Mouse (Mus musculus): ENCODE data around the gene Parp16. TPM values are rescaled to one million over a fixed set of nuclear protein-coding genes. Genes with fewer than 3 reads are reported as not detected.

Gene Parp16
- total RNA-seq (2021): 1 to 10 TPM; 4.5 to 5.6 TPM
- long read RNA-seq, partial matches to known transcripts: 1 of 3 reads
- long read RNA-seq, other reads (novel, unspliced or antisense): 0 of 3 reads

DNA sequence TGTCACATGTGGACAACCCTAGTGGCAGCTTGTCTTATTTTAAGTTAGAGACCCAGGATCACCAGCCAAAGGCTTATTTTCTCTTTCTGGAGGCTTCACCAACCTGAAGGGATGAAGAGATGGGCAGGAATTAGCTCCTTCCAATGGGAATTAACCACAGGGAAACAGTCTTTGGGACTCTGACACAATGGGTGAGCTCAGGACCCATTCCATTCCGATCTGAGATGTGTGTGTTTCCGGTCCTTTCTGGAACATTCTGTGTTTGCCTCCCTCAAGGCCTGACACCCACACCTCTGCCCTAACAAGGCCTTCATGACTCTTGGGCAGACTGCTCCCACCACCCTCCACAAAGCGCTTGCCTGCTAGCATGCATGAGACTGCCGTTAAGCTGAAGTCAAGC, at the start of gene Parp16:
Parp16 (plus strand) TSS at position 301 of the 400 bp plus-strand sequence.
- DNase-seq (ENCODE audit: low spot score in 2 of 2): no peak

DNA sequence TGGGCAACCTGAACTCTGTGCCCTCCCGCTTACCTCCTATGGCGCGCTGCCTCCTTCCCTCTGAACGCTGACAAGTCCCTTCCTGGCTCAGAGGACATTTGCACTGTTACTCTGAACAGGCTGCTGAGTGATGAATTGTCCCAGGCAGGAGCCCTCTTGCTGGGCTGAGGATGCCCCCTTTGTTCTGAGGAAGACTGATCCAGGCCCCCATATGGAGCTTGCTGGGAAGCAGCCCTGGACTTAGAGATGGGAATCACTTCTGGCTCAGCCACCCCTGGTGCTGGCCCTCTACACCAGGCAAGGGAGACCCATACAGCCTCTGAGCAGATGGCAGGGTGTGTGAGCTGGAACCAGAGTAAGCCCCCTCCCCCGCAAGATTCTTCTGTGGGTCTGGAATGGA, 49.2 kb upstream of the Parp16 start:
- no peak for DNase-seq (ENCODE audit: low spot score in 2 of 2)

DNA sequence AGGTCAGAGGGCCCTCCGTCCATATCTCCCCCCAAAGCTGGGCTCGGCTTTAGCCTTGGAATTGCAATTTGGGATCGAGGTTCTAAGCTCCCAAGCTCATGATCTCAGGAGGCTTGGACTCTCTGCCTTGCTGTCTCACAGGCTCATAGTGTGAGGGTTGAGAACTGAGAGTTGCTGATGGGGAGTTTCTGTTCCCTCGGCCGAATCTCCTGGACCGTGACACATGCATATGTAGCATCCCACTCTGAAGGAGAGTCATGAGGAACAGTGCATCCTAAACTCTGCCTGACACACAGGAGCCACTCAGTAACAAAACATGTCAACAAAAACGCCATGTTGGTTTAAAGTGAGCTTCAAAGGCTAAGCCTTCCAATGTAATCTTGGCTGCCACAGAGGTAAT, 46.6 kb upstream of the Parp16 start:
- DNase-seq (ENCODE audit: low spot score in 2 of 2): no peak

DNA sequence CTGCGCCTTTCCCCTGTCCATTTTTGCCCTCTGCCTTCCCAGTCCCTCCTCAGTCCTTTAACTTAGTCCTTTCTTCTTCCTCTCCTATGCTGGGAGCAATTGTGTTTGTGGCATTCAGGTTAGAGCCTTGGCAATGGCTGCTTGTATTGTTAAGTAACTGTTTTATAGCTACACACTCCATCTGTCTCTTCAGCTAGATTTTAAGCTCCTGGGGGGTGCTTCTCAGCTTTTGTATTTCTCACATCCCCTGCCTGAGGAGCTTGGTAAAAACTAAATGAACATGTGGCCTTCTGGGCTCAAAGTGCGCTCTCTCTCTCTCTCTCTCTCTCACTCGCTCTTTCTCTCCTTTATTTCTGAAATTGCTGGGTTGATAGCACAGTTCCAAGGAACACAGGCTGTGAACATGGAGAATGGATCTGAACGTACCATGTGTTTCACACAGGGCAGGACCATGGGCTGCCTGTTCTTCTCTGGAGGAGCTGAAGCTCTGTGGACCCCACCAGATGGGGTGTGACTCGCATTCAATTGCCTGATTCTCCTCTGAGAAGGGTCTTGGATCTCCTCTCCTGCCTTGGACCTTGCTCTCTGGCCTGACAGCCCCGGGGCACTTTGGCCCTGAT, 42.3 kb upstream of the Parp16 start:
- DNase-seq (ENCODE audit: low spot score in 2 of 2): no peak

DNA sequence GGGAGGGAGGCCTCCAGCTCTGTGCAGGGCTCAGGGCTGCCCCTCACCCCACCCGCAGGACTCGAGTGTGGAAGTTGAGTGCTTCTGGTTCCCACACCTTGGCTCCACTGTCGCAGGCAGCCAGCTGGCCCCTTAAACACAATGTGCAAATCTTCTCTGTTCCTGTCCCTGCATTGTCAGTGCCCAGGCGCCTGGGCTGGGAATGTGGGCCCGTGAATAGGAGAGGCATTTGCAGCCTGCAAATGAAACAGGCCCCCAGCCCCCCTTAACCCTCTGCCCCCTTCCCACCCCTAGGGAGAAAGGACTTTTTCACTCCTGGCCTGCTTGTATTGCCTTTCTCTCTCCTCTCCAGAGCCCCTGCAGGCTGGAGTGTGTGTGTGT, 41.8 kb upstream of the Parp16 start:
- DNase-seq (ENCODE audit: low spot score in 2 of 2): peak; percentile 46 to 52

DNA sequence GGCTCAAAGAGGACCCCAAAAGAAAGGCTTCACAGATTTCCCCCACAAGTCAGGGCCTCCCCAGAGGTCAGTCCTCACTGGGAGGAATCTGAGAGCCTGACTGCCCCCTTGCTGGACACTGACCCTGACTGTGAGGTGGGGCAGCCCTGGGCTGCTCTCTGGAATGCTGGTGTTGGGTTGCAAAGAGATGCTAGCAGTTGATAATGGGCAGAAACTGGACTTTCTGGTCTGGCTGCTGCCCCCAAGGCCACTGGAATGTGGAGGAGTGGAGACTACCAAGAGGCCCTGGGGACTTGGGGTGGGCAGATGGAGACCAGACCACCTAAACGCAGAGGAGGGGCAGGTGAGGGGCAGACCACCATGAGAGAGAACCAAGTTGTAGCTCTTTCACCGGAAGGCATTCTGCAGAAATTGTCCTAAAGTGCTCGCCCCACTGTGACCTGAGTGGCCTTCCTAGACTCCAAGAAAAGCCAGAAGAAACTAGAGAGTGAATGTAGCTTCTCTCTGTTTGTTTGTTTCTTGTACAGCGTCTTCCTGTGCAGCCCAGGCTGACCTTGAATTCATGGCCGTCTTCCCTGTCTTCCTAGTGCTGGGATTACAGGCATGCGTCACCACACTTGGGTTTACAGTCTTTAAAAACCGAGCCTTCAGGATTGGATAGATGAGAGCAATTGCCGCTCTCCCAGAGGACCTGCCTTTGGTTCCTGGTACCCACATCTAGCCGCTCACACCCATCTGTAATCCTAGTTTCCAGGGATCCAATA, 40.3 kb upstream of the Parp16 start:
- no peak for DNase-seq (ENCODE audit: low spot score in 2 of 2)

DNA sequence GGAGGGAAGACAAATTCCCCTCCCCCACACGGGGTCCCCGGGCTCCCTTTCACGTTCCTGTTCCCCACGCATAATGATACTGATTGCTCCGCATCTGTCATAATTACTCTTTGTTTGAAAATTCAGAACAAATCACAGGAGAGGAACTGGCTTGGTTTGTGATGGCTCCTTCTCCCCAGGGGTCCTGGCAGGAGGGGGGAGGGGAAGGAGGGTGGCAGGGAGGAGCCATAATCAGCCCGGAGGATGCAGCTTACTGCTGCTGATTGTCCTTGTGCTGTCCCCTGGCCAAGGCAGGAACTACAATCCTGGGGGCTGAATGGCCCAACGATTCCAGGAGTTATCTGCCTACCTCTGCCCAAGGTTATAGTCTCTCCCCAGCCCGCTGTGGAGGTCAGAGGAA, 38.5 kb upstream of the Parp16 start:
- DNase-seq (ENCODE audit: low spot score in 2 of 2): no peak

DNA sequence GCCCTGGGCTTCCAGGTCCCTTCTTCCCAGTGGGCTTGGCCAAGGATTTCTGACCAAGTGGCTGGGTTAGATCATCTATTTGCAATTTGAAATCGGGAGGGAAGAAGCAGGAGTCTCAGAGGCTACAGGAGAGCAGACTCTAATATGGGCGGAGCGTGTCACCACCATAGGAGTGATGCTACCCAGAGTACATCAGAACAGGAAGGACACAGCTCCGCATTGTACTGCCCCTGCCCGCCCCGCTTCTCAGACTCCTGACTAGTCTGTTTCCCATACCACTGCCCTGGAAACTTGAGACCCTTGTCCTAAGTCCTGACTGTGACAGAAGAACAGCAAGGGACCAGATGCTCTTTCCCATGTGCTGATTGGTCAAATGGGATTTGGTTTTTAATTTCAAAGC, 37.5 kb upstream of the Parp16 start:
- no peak for DNase-seq (ENCODE audit: low spot score in 2 of 2)

DNA sequence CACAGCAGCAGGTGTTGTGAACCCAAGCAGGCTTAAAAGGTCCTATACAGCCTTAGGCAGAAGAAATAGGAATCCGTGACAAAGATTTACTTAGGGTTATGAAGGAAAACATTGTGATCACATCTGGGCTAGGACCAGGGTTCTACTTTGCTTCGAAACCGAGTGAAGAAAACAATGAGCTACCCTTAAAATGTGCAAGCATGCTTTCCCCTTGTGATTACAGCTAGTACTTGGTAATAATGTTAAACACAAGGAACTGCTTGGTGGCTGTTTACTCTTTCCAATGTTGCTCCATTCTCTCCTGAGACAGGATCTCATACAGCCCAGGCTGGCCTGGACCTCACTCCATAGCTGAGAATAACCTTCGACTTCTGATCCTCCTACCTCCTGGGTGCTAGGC, 34.0 kb upstream of the Parp16 start:
- DNase-seq (ENCODE audit: low spot score in 2 of 2): no peak

DNA sequence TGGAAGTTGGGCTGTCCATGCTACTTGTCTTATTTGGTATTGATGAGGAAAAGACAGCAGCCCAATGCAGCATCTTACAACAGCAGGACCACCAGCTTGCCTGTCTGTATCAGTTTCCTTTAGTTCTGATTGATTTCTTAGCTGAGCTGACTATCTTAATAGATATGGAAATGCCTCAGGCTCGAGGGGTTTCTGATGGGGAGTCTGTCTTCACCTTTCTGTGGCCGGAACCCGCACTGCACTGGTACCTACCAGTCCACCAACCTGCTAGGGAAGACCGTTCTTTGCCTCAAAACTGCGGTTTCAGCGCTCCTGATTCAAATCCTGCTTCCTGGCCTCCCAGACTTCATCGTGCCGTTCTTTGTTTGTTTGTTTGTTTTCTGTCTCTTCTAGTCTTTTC, 33.3 kb upstream of the Parp16 start:
- no peak for DNase-seq (ENCODE audit: low spot score in 2 of 2)

DNA sequence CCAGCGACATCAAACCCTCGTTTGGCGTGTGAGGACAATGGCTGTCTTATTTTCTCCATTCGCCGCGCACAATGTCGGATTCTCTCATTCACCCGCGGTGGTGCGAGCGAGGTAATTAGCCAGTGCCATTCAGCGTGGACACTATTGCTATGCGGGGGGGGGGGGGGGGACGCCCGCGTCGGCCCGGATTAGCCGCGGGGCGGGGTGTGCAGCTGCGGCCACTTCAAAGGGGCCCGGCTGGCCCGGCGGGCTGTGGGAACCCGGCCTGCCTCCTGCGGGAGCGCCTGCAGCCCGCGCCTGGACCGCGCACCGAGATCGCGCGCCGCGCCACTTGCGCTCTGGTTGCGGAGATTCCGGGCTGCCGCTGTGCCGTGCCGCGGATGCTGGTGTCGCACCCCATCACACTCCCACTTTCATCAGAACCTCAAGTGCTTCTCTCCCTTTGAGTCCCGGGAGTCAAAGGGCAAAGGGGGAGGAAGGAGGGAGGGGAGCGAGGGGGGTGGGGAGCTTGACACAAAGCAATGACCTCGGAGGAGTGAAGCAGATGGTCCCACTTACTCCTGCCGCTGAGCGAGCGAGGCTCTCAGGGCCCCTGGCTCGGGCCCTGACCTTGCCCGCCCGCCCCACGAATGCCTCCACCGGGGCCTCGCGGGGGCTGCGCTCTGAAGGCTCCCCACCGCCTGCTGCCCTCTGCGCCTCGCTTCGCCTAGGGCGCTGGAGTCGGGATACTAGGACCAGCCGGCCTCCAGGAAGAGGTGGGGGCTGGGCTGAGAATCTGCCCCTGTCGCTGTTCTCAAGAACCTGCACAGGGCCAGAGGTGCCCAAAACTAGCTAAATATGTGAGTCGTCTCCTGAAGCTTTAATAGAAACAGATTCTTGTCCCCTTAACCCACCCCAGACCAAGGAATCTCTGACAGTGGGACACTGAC, 32.2 kb upstream of the Parp16 start:
- peak; percentile 48 to 62 for DNase-seq (ENCODE audit: low spot score in 2 of 2)

DNA sequence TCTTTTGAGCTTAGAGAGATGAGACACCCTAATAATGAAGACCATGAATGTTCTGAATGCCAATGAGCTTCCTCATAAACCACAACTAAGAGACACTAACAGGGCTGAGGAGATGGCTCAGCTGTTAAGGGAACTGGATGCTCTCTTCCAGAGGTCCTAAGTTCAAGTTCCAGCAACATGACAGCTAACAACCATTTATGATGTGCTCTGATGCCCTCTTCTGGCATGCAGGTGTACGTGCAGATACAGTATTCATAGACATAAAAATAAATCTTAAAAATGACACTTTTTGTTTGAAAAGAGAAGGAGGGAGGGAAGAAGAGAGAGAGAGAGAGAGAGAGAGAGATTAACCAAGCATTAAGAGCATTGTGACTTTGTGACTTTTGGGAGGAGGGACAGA, 30.3 kb upstream of the Parp16 start:
- no peak for DNase-seq (ENCODE audit: low spot score in 2 of 2)

DNA sequence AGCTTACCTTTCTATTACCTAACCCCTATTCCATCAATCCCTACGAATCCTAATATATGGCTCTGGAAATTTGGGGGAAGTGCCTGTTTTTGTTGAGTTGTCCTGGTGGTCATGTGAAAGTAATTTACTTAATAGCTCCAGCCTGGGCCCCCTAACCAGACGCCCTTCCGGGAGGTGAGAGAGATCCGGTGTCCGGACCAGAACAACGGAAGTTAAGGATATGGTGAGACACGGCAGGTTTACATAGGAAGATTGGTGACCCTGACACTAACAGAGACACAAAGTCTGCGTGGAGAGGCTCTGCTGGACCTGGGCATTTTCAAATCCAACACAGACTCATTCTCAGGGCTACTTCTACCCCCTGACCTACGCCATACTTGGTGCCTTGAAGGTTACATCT, 28.8 kb upstream of the Parp16 start:
- DNase-seq (ENCODE audit: low spot score in 2 of 2): no peak

DNA sequence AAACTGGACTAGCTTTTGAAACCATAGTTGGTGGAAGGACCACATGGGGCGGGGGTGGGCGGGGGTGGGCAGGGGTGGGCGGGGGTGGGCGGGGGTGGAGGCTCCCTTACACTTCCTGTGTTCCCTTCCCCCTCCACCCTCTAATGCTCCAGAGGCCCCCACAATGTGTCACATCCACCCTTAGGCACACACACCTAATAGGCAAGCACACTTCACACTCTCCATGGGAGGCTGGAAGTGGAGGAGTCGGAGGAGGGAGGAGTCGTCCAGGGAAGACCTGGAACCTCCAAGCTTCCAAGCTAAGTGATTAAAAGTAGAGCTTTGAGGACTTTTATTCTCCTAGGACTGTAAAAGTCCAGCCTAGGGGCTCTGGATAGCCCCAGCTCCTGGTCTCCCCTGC, 26.6 kb upstream of the Parp16 start:
- DNase-seq (ENCODE audit: low spot score in 2 of 2): no peak

DNA sequence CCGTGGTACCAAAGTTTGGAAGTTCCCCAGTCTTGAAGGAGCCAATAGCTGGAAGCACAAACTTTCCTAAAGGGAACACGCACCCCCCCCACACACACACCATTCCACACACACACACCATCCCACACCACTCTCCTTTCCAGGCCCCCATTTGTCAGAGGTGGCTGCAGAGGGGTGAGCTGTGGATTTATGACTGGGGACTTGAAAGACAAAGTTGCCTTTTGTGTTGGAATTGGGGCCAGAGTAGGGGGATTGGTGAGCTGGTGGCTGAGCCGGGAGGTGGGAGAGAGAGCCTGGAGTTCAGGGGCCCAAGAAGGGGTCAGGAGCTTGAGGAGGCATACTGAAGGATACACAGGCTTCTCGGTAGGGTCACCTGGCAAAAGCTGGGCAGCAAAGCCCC, 26.2 kb upstream of the Parp16 start:
- no peak for DNase-seq (ENCODE audit: low spot score in 2 of 2)

DNA sequence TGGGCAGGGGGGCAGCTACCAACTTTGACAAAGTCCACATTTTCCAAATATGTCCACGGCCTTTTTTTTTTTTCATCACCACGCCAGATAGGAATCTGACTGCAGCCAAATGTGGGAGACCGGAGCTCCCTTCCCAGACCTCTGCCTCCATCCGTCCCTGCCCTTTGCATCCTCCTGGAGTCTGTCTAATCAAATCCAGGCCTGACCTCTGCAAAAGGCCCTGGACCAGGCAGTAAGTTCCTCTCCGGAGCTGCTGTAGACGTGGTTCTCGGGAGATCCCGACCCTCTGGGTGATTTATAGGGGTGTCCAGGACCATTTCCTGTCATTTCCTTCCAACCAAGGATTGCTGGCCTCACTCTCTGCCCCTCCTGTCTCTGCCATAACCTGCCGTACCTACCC, 22.5 kb upstream of the Parp16 start:
- no peak for DNase-seq (ENCODE audit: low spot score in 2 of 2)

DNA sequence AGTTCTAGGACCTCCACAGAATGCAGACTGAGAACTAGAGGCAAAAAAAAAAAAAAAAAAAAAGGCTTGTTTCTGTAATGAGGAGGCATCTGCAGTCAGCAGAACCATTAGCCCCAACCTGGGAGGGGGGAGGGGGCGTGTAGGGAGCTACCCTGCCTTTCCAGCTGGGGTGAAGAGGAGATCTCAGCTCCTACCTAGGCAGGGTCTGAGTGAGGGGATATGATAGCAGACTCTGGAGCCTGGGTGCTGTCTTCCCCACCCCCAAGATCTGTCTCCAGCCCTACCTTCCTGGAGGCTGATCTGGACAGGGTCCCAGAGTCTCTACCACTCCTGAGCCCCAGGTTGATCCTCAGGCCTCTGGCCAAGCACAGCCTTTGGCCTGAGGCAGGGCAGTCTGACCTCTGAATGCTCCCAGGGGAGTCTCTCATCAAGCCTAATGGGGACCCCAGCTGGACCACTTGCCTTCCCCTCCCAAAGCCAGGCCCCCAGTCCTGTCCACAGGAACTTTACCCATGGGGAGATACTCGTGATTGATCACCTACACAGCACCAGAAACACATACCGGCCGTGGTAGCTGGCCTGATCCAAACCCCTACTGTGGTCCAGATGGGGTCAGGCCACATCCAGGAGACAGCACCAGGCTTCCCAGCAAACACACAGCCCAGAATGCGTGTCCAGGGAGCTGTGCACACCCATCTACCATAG, 19.8 kb upstream of the Parp16 start:
- no peak for DNase-seq (ENCODE audit: low spot score in 2 of 2)

DNA sequence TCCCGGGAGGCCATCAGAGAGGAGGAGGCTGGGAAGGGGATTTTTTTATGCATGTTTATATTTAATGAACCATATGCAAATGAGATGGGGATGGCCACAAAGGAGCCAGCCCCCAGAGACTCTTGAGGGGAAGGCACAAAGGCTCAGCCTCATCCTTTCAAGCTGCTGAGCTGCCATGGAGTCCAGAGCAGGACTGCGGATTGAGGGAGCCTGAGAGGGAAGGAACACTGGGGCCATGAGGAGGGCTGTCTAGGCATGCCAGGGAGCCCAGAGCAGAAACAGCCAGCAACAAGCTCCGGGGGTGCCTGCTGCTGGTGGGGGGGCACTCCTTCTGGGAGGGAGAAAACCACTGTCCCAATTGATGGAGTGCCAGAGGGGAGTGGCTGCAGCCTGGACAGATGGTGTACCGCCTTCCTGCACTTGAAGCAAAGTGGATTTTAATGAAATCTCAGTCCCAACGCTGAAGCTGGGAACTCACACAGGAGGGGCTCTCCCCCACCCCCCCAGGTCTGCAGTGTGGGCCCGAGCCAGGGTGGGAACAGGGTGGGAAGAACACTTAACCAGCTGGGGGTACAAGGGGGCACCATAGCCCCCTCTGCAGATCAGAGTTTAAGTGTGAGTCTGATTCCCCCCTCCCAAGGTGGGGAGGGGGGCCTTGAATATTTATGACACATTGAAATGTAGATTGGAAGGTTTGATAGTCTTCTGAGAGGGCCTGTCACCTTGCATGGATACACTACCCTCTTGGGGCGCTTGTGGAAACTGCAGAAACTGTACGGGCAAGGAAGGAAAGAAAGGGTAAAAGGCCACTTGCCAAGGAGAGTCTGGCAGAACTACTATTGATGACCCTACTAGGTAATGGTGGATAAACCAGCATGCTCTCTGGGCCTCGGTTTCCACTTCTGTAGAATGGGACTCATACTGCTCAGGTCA, 18.9 kb upstream of the Parp16 start:
- DNase-seq (ENCODE audit: low spot score in 2 of 2): peak; percentile 43 to 50

DNA sequence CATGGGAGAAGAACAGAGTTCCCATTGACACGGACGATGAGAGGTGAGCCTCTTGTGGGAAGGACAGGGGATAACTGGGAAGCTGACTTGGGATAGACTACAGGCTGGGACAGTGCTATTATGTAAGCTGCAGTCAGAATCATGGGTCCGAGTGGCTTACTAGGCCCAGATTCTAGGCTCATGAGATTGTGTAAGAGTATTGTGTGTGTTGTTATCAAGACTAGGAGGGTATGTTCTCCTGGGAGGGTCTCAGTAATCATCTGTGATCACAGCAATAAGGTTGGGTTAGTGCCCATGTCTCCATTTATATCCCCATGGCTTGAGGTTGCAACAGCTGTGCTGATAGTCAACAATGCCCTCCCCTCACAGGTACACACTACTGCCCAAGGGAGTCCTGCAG, 17.7 kb upstream of the Parp16 start:
- no peak for DNase-seq (ENCODE audit: low spot score in 2 of 2)

DNA sequence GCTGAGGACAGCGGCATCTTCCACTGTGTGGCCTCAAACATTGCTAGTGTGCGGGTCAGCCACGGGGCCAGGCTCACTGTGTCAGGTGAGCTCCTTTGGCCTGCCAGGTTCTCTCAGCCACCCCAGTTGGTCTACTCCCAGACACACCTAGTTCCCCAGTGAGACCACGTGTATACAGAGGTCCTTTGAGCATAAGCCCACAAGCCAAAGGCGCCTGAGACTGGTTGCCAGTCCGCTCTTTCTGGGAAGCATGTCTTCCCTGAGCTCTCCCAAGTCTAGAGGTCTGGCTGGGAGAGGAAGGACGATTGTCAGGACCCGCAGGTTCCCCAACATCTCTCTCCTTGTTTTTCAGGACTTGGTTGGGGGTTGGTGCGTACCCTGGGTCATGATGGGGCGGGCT, 17.2 kb upstream of the Parp16 start:
- no peak for DNase-seq (ENCODE audit: low spot score in 2 of 2)

Measured in layer of hippocampus, postnatal 10 days (tissue).